Mouse (Mus musculus) G1E (cell line): ENCODE results near the gene Myl7. TPM values are rescaled to one million over a fixed set of nuclear protein-coding genes. Genes with fewer than 3 reads are reported as not detected.

ENCODE experiments used
- ATAC-seq: 2 replicates; pipeline ENCODE4 v1.8.0; 2016; ENCODE audit warnings: mild to moderate bottlenecking; ENCODE audit not compliant: insufficient number of reproducible peaks, poor library complexity, low FRiP score, severe bottlenecking; ENCODE audit errors: extremely low read depth
- DNase-seq: peaks from one replicate; pipeline ENCODE4 v3.0.0; 2012; ENCODE audit warnings: low spot score
- H3K27me3 ChIP-seq: 2 replicates; pipeline ENCODE4 v1.6.1; 2012; ENCODE audit warnings: mild to moderate bottlenecking, low read length, inconsistent platforms; ENCODE audit not compliant: insufficient read depth
- H3K36me3 ChIP-seq: replicated peaks from 2 replicates; pipeline ENCODE3; 2012; ENCODE audit warnings: mild to moderate bottlenecking, inconsistent platforms
- H3K4me1 ChIP-seq: 2 replicates; pipeline ENCODE4 v1.6.1; 2012; ENCODE audit warnings: low read depth, low read length, inconsistent platforms, mixed read lengths; ENCODE audit not compliant: insufficient read depth
- H3K4me3 ChIP-seq: 2 replicates; pipeline ENCODE4 v1.5.1; 2012; ENCODE audit warnings: low read depth, mild to moderate bottlenecking, inconsistent platforms, low read length, moderate library complexity, mixed read lengths
- H3K9me3 ChIP-seq: replicated peaks from 2 replicates; pipeline ENCODE4 v1.6.1; 2012; ENCODE audit warnings: inconsistent platforms
- CTCF ChIP-seq: IDR thresholded peaks from 2 replicates; pipeline ENCODE4 v1.5.1; 2012; ENCODE audit warnings: low read depth, low read length, inconsistent platforms, mixed read lengths
- GATA1 ChIP-seq: IDR thresholded peaks from 2 replicates; pipeline ENCODE4 v1.6.1; 2012; ENCODE audit warnings: borderline replicate concordance, low read length, inconsistent platforms, mixed read lengths
- GATA2 ChIP-seq: IDR thresholded peaks from 2 replicates; pipeline ENCODE4 v1.6.1; 2012; ENCODE audit warnings: low read depth, low read length, inconsistent platforms, borderline replicate concordance
- POLR2AphosphoS5 ChIP-seq: IDR thresholded peaks from 2 replicates; pipeline ENCODE4 v1.6.1; 2012; ENCODE audit warnings: low read depth, low read length, inconsistent platforms; ENCODE audit not compliant: insufficient replicate concordance
- TAL1 ChIP-seq: conservative IDR thresholded peaks from 2 replicates; pipeline ENCODE4 v1.6.1; 2012; ENCODE audit warnings: low read depth, low read length, inconsistent platforms, mixed read lengths
- polyA plus RNA-seq: library from polyadenylated mRNA; stranded (reverse); fragments of >175 nt; gene quantifications from 2 replicates; pipeline ENCODE4 v1.2.3, GENCODE M21; 2012
- total RNA-seq, 2 experiments: library from RNA; stranded (forward) in 1 of 2; stranded (reverse) in 1 of 2; fragments of 200-1000 nt in 1 of 2; fragments of >200 nt in 1 of 2; fragmentation: Nextera tagmentation in 1 of 2; gene quantifications; 2 replicates each; pipeline ENCODE4 v1.2.3; 2014 to 2017

The Myl7 gene
- total and polyA plus RNA-seq, 3 experiments: not detected

DNA sequence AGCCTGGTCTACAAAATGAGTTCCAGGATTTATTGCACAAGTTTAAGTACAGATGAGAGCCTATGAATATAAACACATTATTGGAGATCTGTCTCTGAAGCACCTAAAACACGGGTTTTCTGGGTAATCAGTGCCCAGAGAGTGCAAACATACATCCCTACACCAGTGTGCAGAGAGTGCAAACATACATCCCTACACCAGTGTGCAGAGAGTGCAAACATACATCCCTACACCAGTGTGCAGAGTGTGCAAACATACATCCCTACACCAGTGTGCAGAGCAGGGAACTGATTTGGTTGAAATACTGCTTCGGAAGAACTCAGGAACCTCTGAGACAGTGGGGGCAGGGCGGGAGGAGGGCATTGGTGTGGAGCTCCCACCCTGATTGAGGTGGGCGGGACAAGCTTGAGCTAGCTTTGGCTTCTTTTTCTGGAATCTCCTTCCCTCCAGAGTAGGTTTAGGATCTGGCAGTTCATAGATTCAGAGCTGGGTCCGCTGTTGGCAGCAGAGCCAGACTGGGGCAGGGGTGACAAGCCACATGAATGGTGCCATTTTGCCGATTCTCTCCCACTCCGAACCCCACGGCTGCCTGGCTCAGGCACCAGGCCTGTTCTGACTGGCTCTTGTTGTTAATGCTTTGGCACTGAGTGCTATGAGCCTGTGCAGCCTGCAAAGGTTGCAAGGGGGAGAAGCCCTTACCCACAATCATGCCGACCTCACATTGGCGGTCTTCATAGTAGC is 7.4 kb upstream of the Myl7 start:
- DNase-seq (no peak), ATAC-seq (peak; percentile 87)
- H3K27me3 ChIP-seq: peaks cover 41% of the 10 kb centered on the region
- H3K4me3 ChIP-seq: no peak overlapping the region
- H3K36me3 ChIP-seq: no peaks in the 10 kb centered on the region
- H3K4me1 ChIP-seq: no peaks in the 10 kb centered on the region
- H3K9me3 ChIP-seq: no peaks in the 10 kb centered on the region
- no peak for TF ChIP-seq CTCF
- TF ChIP-seq TAL1: no peak
- no peak for TF ChIP-seq GATA1
- TF ChIP-seq GATA2: no peak
- TF ChIP-seq POLR2AphosphoS5: no peak

- no peaks in the 10 kb centered on the region for H3K36me3 ChIP-seq
- H3K4me1 ChIP-seq: no peaks in the 10 kb centered on the region
- H3K9me3 ChIP-seq: no peaks in the 10 kb centered on the region
- H3K27me3 ChIP-seq: peaks cover 38% of the 10 kb centered on the region
- ATAC-seq (no peak), DNase-seq (no peak)
- H3K4me3 ChIP-seq: no peak overlapping the region
- TF ChIP-seq GATA2 (no peak), GATA1 (no peak), POLR2AphosphoS5 (no peak), TAL1 (no peak), CTCF (no peak)
These were observed 6.3 kb upstream of the Myl7 start for GRCm38 (mm10) chr11:5904871-5905270.

DNA sequence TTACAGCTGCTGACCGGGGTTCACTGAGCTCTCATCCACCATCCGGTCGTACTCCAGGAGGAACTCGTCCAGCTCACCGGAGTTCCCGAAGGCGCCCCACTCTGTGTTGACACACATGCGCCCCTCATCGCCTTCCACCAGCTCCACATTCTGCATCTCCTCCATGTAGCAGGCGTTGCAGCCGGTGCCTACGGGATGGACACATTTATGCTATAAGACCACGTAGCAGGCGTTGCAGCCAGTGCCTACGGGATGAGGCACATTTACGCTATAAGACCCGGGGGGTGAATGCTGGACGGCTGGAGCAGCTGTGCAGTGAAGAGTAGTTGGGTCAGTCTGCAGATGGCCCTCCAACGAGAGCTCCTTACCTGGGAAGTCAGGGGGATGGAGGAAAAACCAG is 5.8 kb upstream of the Myl7 start:
- Histone ChIP-seq H3K4me1 (no peaks in the 10 kb centered on the region), H3K9me3 (no peaks in the 10 kb centered on the region), H3K36me3 (no peaks in the 10 kb centered on the region), H3K4me3 (no peak overlapping the region), H3K27me3 (peaks cover 38% of the 10 kb centered on the region)
- ATAC-seq: no peak
- no peak for TF ChIP-seq GATA2
- TF ChIP-seq GATA1: no peak
- no peak for TF ChIP-seq POLR2AphosphoS5
- no peak for TF ChIP-seq TAL1
- no peak for TF ChIP-seq CTCF
- DNase-seq: no peak

- peaks cover 40% of the 10 kb centered on the region for H3K27me3 ChIP-seq
- no peak for ATAC-seq
- TF ChIP-seq GATA1: no peak
- no peak for TF ChIP-seq CTCF
- TF ChIP-seq TAL1: no peak
- no peak for TF ChIP-seq GATA2
- no peak for TF ChIP-seq POLR2AphosphoS5
- no peak for DNase-seq
- H3K4me3 ChIP-seq: no peak overlapping the region
- no peaks in the 10 kb centered on the region for H3K36me3 ChIP-seq
- no peaks in the 10 kb centered on the region for H3K4me1 ChIP-seq
- no peaks in the 10 kb centered on the region for H3K9me3 ChIP-seq
These were observed 5.3 kb upstream of the Myl7 start for GRCm38 (mm10) chr11:5903844-5904243.

GRCm38 (mm10) chr11:5902390-5902789 is 3.8 kb upstream of the Myl7 start:
- Histone ChIP-seq H3K4me1 (peaks cover 4% of the 10 kb centered on the region; the same call in 1 of the 2 replicates), H3K9me3 (no peaks in the 10 kb centered on the region), H3K36me3 (no peaks in the 10 kb centered on the region), H3K4me3 (no peak overlapping the region), H3K27me3 (peaks cover 52% of the 10 kb centered on the region)
- DNase-seq (no peak), ATAC-seq (no peak)
- TF ChIP-seq TAL1 (no peak), GATA2 (no peak), POLR2AphosphoS5 (no peak), GATA1 (no peak)

DNA sequence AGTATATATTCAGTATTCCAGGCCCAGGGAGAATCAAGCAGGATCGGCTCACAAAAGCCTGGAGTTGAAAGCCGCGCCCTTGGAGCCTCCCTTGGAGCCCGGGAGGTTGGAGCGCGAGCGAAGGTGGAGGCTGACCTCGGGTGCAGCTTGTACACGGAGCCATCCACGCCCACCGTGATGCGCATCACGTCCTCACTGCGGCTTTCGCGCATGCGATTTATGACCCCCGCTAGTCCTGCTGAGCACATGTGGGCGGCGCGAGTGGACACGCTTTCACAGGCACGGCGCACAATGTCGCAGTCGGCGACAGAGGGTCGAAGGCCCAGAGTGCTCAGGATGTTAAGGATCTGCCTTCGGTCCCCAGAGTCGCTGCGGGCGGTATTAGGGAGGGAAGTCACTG is 3.4 kb upstream of the Myl7 start:
- no peaks in the 10 kb centered on the region for H3K36me3 ChIP-seq
- H3K9me3 ChIP-seq: no peaks in the 10 kb centered on the region
- H3K4me3 ChIP-seq: no peak overlapping the region
- DNase-seq (no peak), ATAC-seq (no peak)
- H3K27me3 ChIP-seq: peaks cover 54% of the 10 kb centered on the region
- TF ChIP-seq TAL1: no peak
- TF ChIP-seq GATA2: no peak
- TF ChIP-seq CTCF: no peak
- no peak for TF ChIP-seq GATA1
- no peak for TF ChIP-seq POLR2AphosphoS5
- H3K4me1 ChIP-seq: peaks cover 4% of the 10 kb centered on the region; the same call in 1 of the 2 replicates
